Mouse (Mus musculus) testis, adult 2 months (tissue): Measurements from ENCODE around the gene Cabp7.

Experiments
- CTCF ChIP-seq: fragments of 200-500 bp; IDR thresholded peaks from 2 replicates; pipeline ENCODE4 v1.5.1; 2012; ENCODE audit warnings: low read depth, mild to moderate bottlenecking, inconsistent platforms, low read length, moderate library complexity; ENCODE audit not compliant: control insufficient read depth, insufficient read depth, insufficient replicate concordance
- POLR2A ChIP-seq: fragments of 200-500 bp; IDR thresholded peaks from 2 replicates; pipeline ENCODE4 v1.6.1; 2012; ENCODE audit warnings: low read depth, mild to moderate bottlenecking, inconsistent platforms, low read length, moderate library complexity; ENCODE audit not compliant: control insufficient read depth

DNA sequence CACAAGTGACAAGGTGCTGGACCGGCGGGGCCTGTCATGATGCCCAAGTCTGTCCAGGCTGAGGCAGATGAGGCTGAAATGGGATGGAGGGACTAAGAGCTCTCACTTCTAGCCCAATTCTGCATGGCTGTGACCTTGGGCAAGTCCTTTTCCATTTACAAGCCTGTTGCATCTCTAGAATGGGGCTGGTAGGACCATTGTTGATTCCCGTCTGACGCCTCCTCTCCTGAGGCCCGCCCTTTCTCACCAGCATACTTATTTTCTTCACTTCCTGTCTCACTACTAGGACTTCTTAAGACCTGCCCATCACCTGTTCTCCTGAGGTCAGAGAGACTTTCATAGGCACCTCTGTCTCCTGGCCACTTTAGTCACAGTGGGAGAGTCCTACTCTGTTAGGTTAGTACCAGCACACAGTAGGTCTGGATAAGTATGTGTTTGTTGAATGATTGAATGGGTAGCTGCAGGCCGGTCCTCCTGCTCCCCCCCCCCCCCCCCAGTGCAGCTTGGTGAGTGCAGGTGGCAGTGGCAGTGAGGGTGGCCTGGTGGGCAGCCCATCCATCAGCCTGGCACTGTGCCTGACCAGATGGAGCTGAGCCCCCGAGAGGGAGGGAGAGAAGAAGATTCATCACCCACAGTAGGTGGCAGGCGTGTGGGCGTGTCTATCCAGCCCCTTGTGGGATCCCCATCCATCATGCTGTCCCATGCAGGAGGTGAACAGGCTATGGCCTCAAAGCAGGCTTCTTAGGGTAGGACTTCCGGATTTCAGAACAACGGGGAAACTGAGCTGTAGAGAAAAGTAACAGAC, 10.6 kb upstream of the Cabp7 start:
- TF ChIP-seq CTCF (no peak), POLR2A (no peak)
